Mouse (Mus musculus) stomach, embryonic 15.5 days (tissue): ENCODE data around the gene Scgb2b18. TPM values are rescaled to one million over a fixed set of nuclear protein-coding genes. Genes with fewer than 3 reads are reported as not detected.
"Not testable (repeated sequence)": the region's sequence is repeated elsewhere in the genome, so short reads cannot be mapped to it uniquely, and the experiment has no call there.

Experiments used
- ATAC-seq: fragments of 200-750 bp; cut with Nextera tagmentation; 2 replicates; pipeline ENCODE4 v1.8.0; 2017; ENCODE audit warnings: low read depth, moderate number of reproducible peaks, moderate TSS enrichment; ENCODE audit not compliant: insufficient read depth, low FRiP score
- H3K27ac ChIP-seq: fragments of 300-500 bp; sonication (generic); 2 replicates; pipeline ENCODE4 v1.5.1; 2015; ENCODE audit warnings: mild to moderate bottlenecking, inconsistent platforms
- H3K27me3 ChIP-seq: fragments of 300-500 bp; sonication (generic); replicated peaks from 2 replicates; pipeline ENCODE4 v1.6.1; 2015; ENCODE audit warnings: inconsistent platforms
- H3K36me3 ChIP-seq: fragments of 300-500 bp; sonication (generic); 2 replicates; pipeline ENCODE4 v1.6.1; 2015; ENCODE audit warnings: inconsistent platforms
- H3K4me1 ChIP-seq: fragments of 300-500 bp; sonication (generic); 2 replicates; pipeline ENCODE4 v1.6.1; 2015; ENCODE audit warnings: inconsistent platforms
- H3K4me2 ChIP-seq: fragments of 300-500 bp; sonication (generic); 2 replicates; pipeline ENCODE4 v1.6.1; 2015; ENCODE audit warnings: mild to moderate bottlenecking, inconsistent platforms
- H3K4me3 ChIP-seq: fragments of 300-500 bp; sonication (generic); replicated peaks from 2 replicates; pipeline ENCODE4 v1.5.1; 2015; ENCODE audit warnings: inconsistent platforms
- H3K9ac ChIP-seq: fragments of 300-500 bp; sonication (generic); 2 replicates; pipeline ENCODE4 v1.6.1; 2015; ENCODE audit warnings: inconsistent platforms
- H3K9me3 ChIP-seq: fragments of 300-500 bp; sonication (generic); 2 replicates; pipeline ENCODE4 v1.6.1; 2016; ENCODE audit warnings: inconsistent platforms
- WGBS: fragments of 180-500 bp; shearing (Covaris S2); methylation state at CpG from one replicate; pipeline ENCODE4 v1.1.7; 2015; 5-methylcytosine and 5-hydroxymethylcytosine counted together
- polyA plus RNA-seq: library from polyadenylated mRNA; unstranded; fragments of >200 nt; fragmentation: Nextera tagmentation; extraction: Ambion mirVana; gene quantifications from 2 replicates; pipeline ENCODE4 v1.2.1, GENCODE M21; 2015

Gene Scgb2b18
- not detected in 2 replicates for polyA plus RNA-seq

DNA sequence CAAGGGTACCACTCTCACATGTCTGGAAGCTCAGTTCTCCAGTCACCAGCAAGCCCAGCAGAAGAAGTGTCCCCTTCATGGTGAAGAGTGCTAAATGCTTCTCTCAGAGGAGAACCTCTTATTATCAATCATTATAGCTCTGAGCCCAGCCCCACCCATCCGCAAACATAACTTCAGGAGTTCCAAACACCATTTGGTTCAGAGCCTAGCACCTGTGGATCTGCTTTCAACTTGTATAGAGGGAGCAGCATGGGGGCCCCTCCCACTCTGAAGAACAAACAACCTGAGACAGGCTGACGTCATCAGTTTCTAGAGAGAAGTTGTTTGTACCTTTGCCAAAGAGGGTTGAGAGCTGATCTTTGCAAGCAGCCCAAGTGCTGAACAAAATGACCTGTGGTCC is at the start of gene Scgb2b18:
Gene Scgb2b18, minus strand, starts transcription at position 101 of the 400 bp plus-strand sequence.
- not testable (repeated sequence) for H3K4me2 ChIP-seq, H3K4me3 ChIP-seq, H3K27ac ChIP-seq, H3K4me1 ChIP-seq, H3K27me3 ChIP-seq, H3K36me3 ChIP-seq, ATAC-seq, H3K9ac ChIP-seq, H3K9me3 ChIP-seq
- 76% methylated on average over 2 of the region's 2 CpGs for WGBS

DNA sequence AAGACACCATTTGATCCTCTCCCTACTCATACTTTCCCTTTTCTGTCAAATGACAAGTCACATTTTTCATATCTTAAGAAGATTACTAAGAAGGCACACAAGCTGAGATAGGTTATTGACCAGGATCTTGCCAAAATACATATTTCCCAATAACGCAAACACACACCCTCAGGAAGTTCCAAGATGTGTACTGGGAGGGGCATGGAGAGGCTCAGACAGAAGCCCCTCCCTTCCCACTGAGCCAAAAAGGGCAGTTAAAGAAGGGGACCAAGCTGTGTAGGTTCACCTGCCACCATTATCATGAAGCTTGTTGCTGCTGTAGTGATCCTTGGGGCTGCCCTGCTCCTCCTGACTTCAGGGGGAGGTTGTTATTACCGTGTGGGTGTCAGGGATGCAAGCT is 11.6 kb upstream of the Scgb2b18 start, which contains the start of gene Scgb1b18:
Gene Scgb1b18, plus strand, starts transcription at position 301 of the 400 bp plus-strand sequence.
- not testable (repeated sequence) for ATAC-seq, H3K4me3 ChIP-seq, H3K36me3 ChIP-seq, H3K27me3 ChIP-seq, H3K9ac ChIP-seq, H3K27ac ChIP-seq, H3K4me1 ChIP-seq, H3K4me2 ChIP-seq, H3K9me3 ChIP-seq
- no CpG with 5 or more reads among the region's 2 CpGs for WGBS

Other genes starting within 250 kb of the Scgb2b18 start
- not detected in 2 replicates for gene Scgb2b17, start 117.3 kb downstream of the Scgb2b18 start, polyA plus RNA-seq
- not detected in 2 replicates for gene Scgb1b17, start 110.4 kb downstream of the Scgb2b18 start, polyA plus RNA-seq
- not detected in 2 replicates for gene Scgb1b18, start 11.7 kb upstream of the Scgb2b18 start, polyA plus RNA-seq
- not detected in 2 replicates for gene Scgb2b19, start 106.5 kb upstream of the Scgb2b18 start, polyA plus RNA-seq
- not detected in 2 replicates for gene Scgb1b19, start 113.4 kb upstream of the Scgb2b18 start, polyA plus RNA-seq
- not detected in 2 replicates for gene Scgb2b20, start 192.5 kb upstream of the Scgb2b18 start, polyA plus RNA-seq
- gene Scgb1b20, start 199.4 kb upstream of the Scgb2b18 start, polyA plus RNA-seq, result not detected in 2 replicates